Mouse (Mus musculus) hindbrain, embryonic 16.5 days (tissue): ENCODE measurements around the gene Mgp. TPM values are rescaled to one million over a fixed set of nuclear protein-coding genes. Genes with fewer than 3 reads are reported as not detected.

ENCODE experiments used
- ATAC-seq: fragments of 200-750 bp; cut with Nextera tagmentation; 2 replicates; pipeline ENCODE4 v1.8.0; 2017; ENCODE audit warnings: moderate TSS enrichment, moderate library complexity
- H3K27ac ChIP-seq: fragments of 300-500 bp; sonication (generic); 2 replicates; pipeline ENCODE4 v1.5.1; 2014; ENCODE audit warnings: low read depth, mild to moderate bottlenecking, control low read depth, low read length, moderate library complexity
- H3K27me3 ChIP-seq: fragments of 300-500 bp; sonication (generic); replicated peaks from 2 replicates; pipeline ENCODE4 v1.6.1; 2014; ENCODE audit warnings: low read length; ENCODE audit not compliant: control insufficient read depth, insufficient read depth
- H3K36me3 ChIP-seq: fragments of 300-500 bp; sonication (generic); 2 replicates; pipeline ENCODE4 v1.6.1; 2014; ENCODE audit warnings: mild to moderate bottlenecking, low read length, moderate library complexity, mixed read lengths; ENCODE audit not compliant: control insufficient read depth, insufficient read depth
- H3K4me1 ChIP-seq: fragments of 300-500 bp; sonication (generic); 2 replicates; pipeline ENCODE4 v1.6.1; 2014; ENCODE audit warnings: low read depth, low read length; ENCODE audit not compliant: control insufficient read depth, insufficient read depth
- H3K4me2 ChIP-seq: fragments of 300-500 bp; sonication (generic); 2 replicates; pipeline ENCODE4 v1.6.1; 2014; ENCODE audit warnings: mild to moderate bottlenecking, low read length, control low read depth, moderate library complexity
- H3K4me3 ChIP-seq: fragments of 300-500 bp; sonication (generic); 2 replicates; pipeline ENCODE4 v1.5.1; 2014; ENCODE audit warnings: mild to moderate bottlenecking, low read length, control low read depth, moderate library complexity
- H3K9ac ChIP-seq: fragments of 300-500 bp; sonication (generic); 2 replicates; pipeline ENCODE4 v1.6.1; 2014; ENCODE audit warnings: low read depth, mild to moderate bottlenecking, control low read depth, low read length, moderate library complexity
- H3K9me3 ChIP-seq: fragments of 300-500 bp; sonication (generic); 2 replicates; pipeline ENCODE4 v1.6.1; 2014; ENCODE audit warnings: mild to moderate bottlenecking, low read length, moderate library complexity; ENCODE audit not compliant: control insufficient read depth
- WGBS: fragments of 180-500 bp; shearing (Covaris S2); extraction: QIAGEN DNeasy Blood & Tissue Kit; methylation state at CpG from one replicate; pipeline ENCODE4 v1.1.7; 2014; 5-methylcytosine and 5-hydroxymethylcytosine counted together
- polyA plus RNA-seq: library from polyadenylated mRNA; unstranded; fragments of >200 nt; fragmentation: Nextera tagmentation; extraction: Ambion mirVana; gene quantifications from 2 replicates; pipeline ENCODE4 v1.2.1, GENCODE M21; 2015

The Mgp gene
- polyA plus RNA-seq, 1 experiment from 2014 or later: 31.5 TPM

- H3K4me2 ChIP-seq: peak overlapping the region; percentile 52
- peak overlapping the region; percentile 73 for H3K27ac ChIP-seq
- H3K9me3 ChIP-seq: no peaks in the 10 kb centered on the region
- WGBS: 32% methylated on average over 4 of the region's 4 CpGs
- no peaks in the 10 kb centered on the region; the same call in 1 of the 2 replicates for H3K27me3 ChIP-seq
- H3K4me1 ChIP-seq: peaks cover 11% of the 10 kb centered on the region
- H3K9ac ChIP-seq: peak overlapping the region; percentile 57
- peak overlapping the region; percentile 44 for H3K4me3 ChIP-seq
- ATAC-seq: no peak
- H3K36me3 ChIP-seq: peaks cover 7% of the 10 kb centered on the region
These were observed 46.9 kb downstream of the Mgp start for GRCm38 (mm10) chr6:136828681-136829080.

GRCm38 (mm10) chr6:136827881-136828561 is 47.6 kb downstream of the Mgp start, which contains the start of gene Wbp11:
Gene Wbp11 (minus strand): TSS chr6:136828233.
- H3K4me3 ChIP-seq: peak within 1 kb of the TSS; percentile 73
- H3K36me3 ChIP-seq: peaks cover 8% of the 10 kb centered on the region
- H3K9ac ChIP-seq: peak within 1 kb of the TSS; percentile 78
- ATAC-seq: peak; percentile 100
- peaks cover 11% of the 10 kb centered on the region for H3K4me1 ChIP-seq
- under 1% methylated on average over 45 of the region's 45 CpGs for WGBS
- H3K27ac ChIP-seq: peak within 1 kb of the TSS; percentile 73
- H3K27me3 ChIP-seq: no peaks in the 10 kb centered on the region; the same call in 1 of the 2 replicates
- peak within 1 kb of the TSS; percentile 73 for H3K4me2 ChIP-seq
- H3K9me3 ChIP-seq: no peaks in the 10 kb centered on the region

- H3K4me1 ChIP-seq: peaks cover 11% of the 10 kb centered on the region
- under 1% methylated on average over 34 of the region's 34 CpGs for WGBS
- ATAC-seq: no peak
- H3K4me3 ChIP-seq: peak within 1 kb of the TSS; percentile 73
- peak within 1 kb of the TSS; percentile 73 for H3K4me2 ChIP-seq
- H3K9me3 ChIP-seq: no peaks in the 10 kb centered on the region
- H3K9ac ChIP-seq: peak within 1 kb of the TSS; percentile 78
- H3K27ac ChIP-seq: peak within 1 kb of the TSS; percentile 73
- peaks cover 13% of the 10 kb centered on the region for H3K36me3 ChIP-seq
- no peaks in the 10 kb centered on the region; the same call in 1 of the 2 replicates for H3K27me3 ChIP-seq
These were observed 48.1 kb downstream of the Mgp start, which contains the start of gene BC049715 for GRCm38 (mm10) chr6:136827516-136827880. Gene BC049715 (plus strand): TSS chr6:136827626.

- Histone ChIP-seq H3K27me3 (no peaks in the 10 kb centered on the region; the same call in 1 of the 2 replicates), H3K27ac (no peak overlapping the region), H3K9me3 (no peaks in the 10 kb centered on the region), H3K9ac (peak overlapping the region; percentile 78), H3K4me1 (peaks cover 11% of the 10 kb centered on the region), H3K4me3 (peak overlapping the region; percentile 73), H3K4me2 (peak overlapping the region; percentile 73), H3K36me3 (peaks cover 16% of the 10 kb centered on the region)
- ATAC-seq: no peak
- WGBS: 23% methylated on average over 7 of the region's 7 CpGs
These were observed 48.5 kb downstream of the Mgp start for GRCm38 (mm10) chr6:136827116-136827515.

GRCm38 (mm10) chr6:136824987-136825386 is 50.6 kb downstream of the Mgp start:
- Histone ChIP-seq H3K27ac (no peak overlapping the region), H3K4me3 (no peak overlapping the region), H3K36me3 (peaks cover 36% of the 10 kb centered on the region), H3K4me2 (no peak overlapping the region), H3K9ac (no peak overlapping the region), H3K4me1 (peaks cover 11% of the 10 kb centered on the region), H3K27me3 (no peaks in the 10 kb centered on the region), H3K9me3 (no peaks in the 10 kb centered on the region)
- 92% methylated on average over 8 of the region's 8 CpGs for WGBS
- ATAC-seq: no peak

Other genes with a start within 250 kb of the Mgp start
- gene Plbd1, start 213.9 kb downstream of the Mgp start, polyA plus RNA-seq: 1.9 and 2.0 TPM in 2 replicates
- 0.10 and 0.19 TPM in 2 replicates for gene Gucy2c, start 94.1 kb downstream of the Mgp start, polyA plus RNA-seq
- 0.35 and 0.54 TPM in 2 replicates for gene Hist4h4, start 71.4 kb downstream of the Mgp start, polyA plus RNA-seq
- gene H2afj, start 67.6 kb downstream of the Mgp start, polyA plus RNA-seq: 101 and 104 TPM in 2 replicates
- gene BC049715, start 48.2 kb downstream of the Mgp start, polyA plus RNA-seq: 1.0 and 1.3 TPM in 2 replicates
- 65.6 and 78.1 TPM in 2 replicates for gene Wbp11, start 47.6 kb downstream of the Mgp start, polyA plus RNA-seq
- gene Smco3, start 40.4 kb downstream of the Mgp start, polyA plus RNA-seq: 2.2 TPM in 2 replicates
- 0.16 and 0.23 TPM in 2 replicates for gene Art4, start 18.1 kb downstream of the Mgp start, polyA plus RNA-seq
- 0.15 TPM in 1 of 2 replicates, not detected in the other for gene Erp27, start 46.4 kb upstream of the Mgp start, polyA plus RNA-seq
- gene Pde6h, start 48.0 kb upstream of the Mgp start, polyA plus RNA-seq: 0.05 and 0.09 TPM in 2 replicates
- 14.9 and 22.0 TPM in 2 replicates for gene Arhgdib, start 66.1 kb upstream of the Mgp start, polyA plus RNA-seq